Mouse (Mus musculus): ENCODE data around the gene Spire2. TPM values are rescaled to one million over a fixed set of nuclear protein-coding genes. Genes with fewer than 3 reads are reported as not detected.

The Spire2 gene
- total RNA-seq, 2 experiments from 2014 or later, result 16.0 to 16.5 TPM

DNA sequence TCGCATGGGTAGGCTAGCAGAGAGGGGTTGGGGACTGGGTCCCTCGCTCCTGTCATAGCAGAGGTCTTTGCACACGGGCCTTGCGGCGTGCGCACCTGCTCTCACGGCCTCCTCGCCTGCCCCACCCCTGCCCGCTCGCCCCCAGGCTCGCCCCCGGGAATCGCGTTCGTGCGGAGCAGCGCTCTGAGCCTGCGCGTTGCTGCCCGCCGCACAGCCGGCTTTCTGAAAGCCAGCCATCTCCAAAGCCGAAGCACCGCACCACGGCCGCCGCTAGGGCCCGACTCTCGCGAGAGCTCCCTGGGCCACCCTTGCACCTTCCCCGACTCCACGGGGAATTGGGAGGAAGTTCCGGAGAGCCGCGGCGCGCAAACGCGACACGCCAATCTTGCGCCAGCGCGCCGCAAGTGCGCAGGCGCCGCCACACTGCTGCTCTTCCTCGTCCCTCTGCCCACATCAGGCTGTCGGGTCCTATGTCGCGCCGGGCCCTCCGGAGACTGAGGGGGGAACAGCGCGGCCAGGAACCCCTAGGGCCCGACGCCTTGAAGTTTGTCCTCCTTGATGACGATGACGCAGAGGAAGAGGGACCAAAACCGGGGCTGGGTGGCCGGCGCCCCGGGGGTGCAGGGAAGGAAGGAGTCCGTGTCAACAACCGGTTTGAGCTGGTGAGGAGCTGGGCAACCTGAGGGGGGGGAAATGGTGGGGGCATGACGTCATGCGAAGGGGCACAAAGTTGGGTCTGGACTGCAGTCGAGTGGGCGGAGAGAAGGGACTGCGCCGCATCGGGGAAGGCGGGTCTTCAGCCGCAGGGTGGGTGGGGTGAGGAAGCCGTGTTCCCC, 41.1 kb downstream of the Spire2 start, which contains the start of gene Tcf25:
Tcf25 (plus strand) TSS at position 351 of the 836 bp plus-strand sequence.
- intact Hi-C loops (cut with DNase I), result loop anchor here (5.0 kb wide), 1 partner anchor 121 kb away; the partner anchor contains the start of genes Vps9d1 and Zfp276
- peak; percentile 96 to 98 for DNase-seq (ENCODE audit: low spot score in 2 of 2)

- peak; percentile 93 to 94 for DNase-seq (ENCODE audit: low spot score in 2 of 2)
- intact Hi-C loops (cut with DNase I), result loop anchor here (5.0 kb wide), 1 partner anchor 122 kb away; the partner anchor contains the start of genes Vps9d1 and Zfp276
Observed at GRCm38 (mm10) chr8:123374239-123374578, 41.7 kb downstream of the Spire2 start.

GRCm38 (mm10) chr8:123375701-123376100, 43.2 kb downstream of the Spire2 start:
- intact Hi-C loops (cut with DNase I), result no loop called here
- no peak for DNase-seq (ENCODE audit: low spot score in 2 of 2)

DNA sequence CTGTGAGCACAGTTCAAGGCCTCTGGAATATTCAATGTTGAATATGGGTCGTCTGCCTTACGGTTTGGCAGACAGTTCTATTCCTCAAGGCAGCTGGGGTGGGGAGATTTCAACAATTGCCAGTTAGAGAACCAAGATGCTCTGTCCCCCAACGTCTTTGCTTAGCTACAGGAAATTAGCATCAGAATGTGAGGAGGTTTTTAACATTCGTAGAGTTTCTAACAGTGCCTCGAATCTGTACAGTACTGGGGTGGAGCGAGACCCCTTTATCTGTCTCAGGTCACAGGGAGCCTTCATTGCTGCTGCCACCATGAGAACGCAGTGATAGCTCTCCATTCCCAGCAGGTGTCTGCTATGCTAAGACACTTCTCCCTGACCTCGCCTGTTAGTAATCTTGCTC, 43.6 kb downstream of the Spire2 start:
- no peak for DNase-seq (ENCODE audit: low spot score in 2 of 2)
- intact Hi-C loops (cut with DNase I), result no loop called here

DNA sequence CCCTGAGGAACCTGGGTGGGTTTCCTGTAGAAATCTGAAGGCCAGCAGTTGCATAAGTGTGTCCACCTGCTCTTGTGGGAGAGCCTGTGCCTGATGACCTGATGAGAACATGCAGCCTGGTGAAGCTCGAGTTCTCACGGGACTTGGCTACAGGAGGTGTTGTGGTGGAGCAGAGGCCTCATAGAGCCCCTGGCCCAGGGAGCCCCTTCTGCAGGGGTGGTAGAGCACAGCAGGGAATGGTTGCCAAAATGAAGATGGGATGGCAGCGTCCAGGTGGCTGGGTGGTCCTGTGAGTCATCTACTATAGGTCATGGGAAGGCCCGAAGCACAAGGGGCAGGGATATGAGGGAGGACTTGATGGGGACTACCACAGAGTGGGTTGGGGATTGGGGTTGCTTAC, 49.2 kb downstream of the Spire2 start:
- intact Hi-C loops (cut with DNase I), result no loop called here
- no peak for DNase-seq (ENCODE audit: low spot score in 2 of 2)

GRCm38 (mm10) chr8:123382516-123382915, 50.0 kb downstream of the Spire2 start:
- intact Hi-C loops (cut with DNase I), result no loop called here

DNA sequence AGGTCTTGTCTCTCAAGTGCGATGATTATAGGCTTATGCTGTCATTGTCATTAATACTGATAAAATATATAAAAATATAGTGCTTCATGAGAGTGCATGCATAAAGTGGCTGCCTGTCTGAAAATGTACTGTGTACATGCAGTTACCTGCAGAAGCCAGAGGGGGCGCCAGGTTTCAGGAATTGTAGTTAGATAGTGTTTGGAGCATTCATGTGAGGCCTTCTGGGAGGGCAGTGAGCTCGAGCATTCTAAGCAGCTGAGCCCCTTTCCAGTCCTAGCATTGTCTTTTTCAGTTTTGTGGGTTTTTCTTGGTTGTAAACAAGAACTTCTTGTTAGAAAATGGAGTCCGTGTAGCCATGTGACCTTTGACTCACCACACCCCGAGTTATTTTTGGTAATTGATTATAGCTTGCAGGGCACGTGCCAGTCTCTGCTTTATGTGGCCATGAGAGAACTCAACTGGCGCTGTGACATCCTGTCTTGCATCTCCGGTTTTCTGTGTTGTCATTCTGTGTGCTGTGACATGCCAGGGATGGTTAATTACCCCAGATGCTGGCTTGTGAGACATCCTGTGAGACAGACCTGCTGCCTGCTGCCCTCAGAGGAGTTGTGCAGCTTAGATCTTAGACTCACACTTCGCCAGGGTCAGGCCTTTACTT, 52.5 kb downstream of the Spire2 start:
- intact Hi-C loops (cut with DNase I), result no loop called here
- DNase-seq (ENCODE audit: low spot score in 2 of 2), result no peak

More at GRCm38 (mm10) chr8:123382516-123382915, 50.0 kb downstream of the Spire2 start:
- DNase-seq (ENCODE audit: low spot score in 2 of 2), result no peak

DNA sequence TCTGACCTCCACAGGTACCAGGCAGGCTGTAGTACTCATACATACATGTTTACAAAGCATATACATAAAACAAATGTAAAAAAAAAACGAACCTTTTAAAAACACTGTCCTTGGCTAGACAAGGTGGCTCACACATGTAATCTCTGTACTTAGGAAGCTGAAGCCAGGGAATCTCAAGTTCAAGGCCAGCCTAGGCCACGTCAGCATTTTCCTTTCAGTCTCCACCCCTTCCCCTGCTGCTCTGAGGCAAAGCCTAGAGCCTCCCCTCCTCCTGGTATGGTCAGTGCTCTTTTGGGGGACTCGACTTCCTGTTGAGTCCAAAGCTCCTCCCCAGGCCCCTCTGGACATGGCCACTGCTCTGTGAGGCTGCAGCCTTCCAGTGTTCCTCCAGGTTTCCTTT, 54.5 kb downstream of the Spire2 start:
- DNase-seq (ENCODE audit: low spot score in 2 of 2), result no peak
- intact Hi-C loops (cut with DNase I), result no loop called here

DNA sequence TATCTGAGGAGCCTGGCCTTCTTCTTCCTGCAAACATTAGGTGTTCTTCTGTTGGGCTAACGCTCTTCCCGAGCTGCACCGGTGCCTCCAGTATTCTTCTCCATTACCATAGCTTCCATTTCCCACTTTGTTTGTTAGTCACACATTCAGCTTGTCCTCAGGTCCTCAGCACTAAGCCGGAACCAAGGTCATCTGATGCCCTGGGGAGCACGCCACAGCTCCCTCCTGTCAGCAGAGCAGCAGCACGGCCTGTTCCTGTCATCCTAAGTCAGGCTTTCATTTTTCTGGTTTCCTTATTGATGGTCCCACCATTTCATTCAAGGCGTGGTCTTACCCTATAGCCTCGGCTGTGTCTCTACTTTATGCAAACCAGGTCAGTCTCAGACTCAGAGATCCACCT, 55.3 kb downstream of the Spire2 start:
- DNase-seq (ENCODE audit: low spot score in 2 of 2), result no peak
- intact Hi-C loops (cut with DNase I), result no loop called here

GRCm38 (mm10) chr8:123389026-123389425, 56.5 kb downstream of the Spire2 start:
- DNase-seq (ENCODE audit: low spot score in 2 of 2), result no peak
- intact Hi-C loops (cut with DNase I), result no loop called here

- DNase-seq (ENCODE audit: low spot score in 2 of 2), result no peak
- intact Hi-C loops (cut with DNase I), result no loop called here
Observed at GRCm38 (mm10) chr8:123398308-123398707, 65.8 kb downstream of the Spire2 start.

- DNase-seq (ENCODE audit: low spot score in 2 of 2), result no peak
- intact Hi-C loops (cut with DNase I), result no loop called here
Observed at GRCm38 (mm10) chr8:123401936-123402335, 69.4 kb downstream of the Spire2 start.

DNA sequence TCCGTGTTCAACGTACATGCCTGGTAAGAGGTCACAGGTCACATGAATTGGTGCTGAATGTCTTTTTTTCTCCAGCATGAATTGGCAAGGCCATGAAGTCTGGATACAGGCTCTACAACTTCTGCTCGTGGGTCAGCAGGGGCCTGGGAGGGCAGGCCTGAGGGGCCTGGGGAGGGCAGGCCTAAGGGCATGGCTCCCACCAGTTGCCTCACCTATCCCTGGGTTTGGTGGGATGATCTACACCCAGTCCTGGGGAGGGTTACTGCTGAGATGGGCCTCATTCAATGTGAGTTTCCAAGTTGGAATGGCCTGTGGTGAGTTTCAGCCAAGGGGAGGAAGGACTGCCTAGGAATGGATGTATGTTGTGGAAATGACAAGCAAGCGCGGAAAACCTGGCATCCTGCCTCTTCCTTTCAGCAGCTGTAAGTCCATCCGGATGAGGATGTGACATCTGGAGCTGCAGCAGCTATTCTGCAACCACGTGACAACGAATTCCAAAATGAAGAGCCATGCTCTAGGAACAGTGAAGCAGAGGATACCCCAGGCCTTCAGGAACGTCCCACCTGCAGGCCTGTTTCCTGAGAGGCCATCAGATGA, 70.3 kb downstream of the Spire2 start:
- intact Hi-C loops (cut with DNase I), result no loop called here
- DNase-seq (ENCODE audit: low spot score in 2 of 2), result no peak

DNA sequence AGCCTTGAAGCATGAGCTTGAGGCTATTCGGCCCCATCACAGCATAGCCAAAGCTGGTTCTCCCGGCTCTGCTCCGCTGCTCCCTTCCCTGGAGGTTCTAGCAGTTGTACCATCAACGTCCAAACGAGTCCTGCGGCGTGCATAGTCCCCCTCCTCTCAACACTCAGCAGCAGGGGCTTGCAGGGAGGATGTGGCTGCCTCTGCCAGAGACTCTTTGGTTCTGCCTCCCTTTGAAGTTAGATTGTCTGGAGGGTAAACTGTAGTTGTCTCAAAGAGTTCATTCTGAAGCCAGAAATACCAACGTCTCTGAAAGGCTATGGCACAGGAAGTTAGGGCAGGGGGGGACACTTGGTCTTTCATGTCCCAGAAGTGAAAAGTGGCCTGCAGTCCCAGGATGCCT, 72.0 kb downstream of the Spire2 start:
- DNase-seq (ENCODE audit: low spot score in 2 of 2), result no peak
- intact Hi-C loops (cut with DNase I), result no loop called here

DNA sequence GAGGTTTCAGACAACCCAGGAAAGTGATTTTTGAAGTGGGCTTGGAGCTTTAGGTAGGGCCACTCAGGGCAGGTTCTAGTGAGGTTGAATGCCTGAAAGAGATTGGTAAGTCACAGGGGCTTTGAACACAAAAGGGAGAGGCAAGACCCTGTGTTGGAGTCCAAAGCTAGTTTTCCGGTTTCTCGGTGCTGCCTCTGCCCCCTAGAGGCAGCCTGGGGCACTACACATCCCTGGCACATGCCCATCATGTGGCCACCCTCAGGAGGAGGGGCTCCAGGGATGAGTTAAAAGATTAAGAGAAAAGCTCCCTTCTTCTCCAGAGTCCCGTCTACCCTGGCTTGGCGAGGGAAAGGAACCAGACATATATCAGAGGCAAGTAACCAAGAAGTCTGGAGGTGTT, 74.3 kb downstream of the Spire2 start, which contains the start of gene Mc1r:
Mc1r (plus strand) TSS at position 322 of the 400 bp plus-strand sequence.
- peak; percentile 71 to 80 for DNase-seq (ENCODE audit: low spot score in 2 of 2)
- intact Hi-C loops (cut with DNase I), result no loop called here

- DNase-seq (ENCODE audit: low spot score in 2 of 2), result no peak
- intact Hi-C loops (cut with DNase I), result no loop called here
Observed at GRCm38 (mm10) chr8:123407612-123408011, 75.1 kb downstream of the Spire2 start.

- intact Hi-C loops (cut with DNase I), result no loop called here
- DNase-seq (ENCODE audit: low spot score in 2 of 2), result no peak
Observed at GRCm38 (mm10) chr8:123408586-123409544, 76.4 kb downstream of the Spire2 start.

GRCm38 (mm10) chr8:123410049-123410587, 77.6 kb downstream of the Spire2 start:
- intact Hi-C loops (cut with DNase I), result no loop called here
- DNase-seq (ENCODE audit: low spot score in 2 of 2), result peak in 1 of 2 experiments; percentile 57

GRCm38 (mm10) chr8:123410788-123411187, 78.3 kb downstream of the Spire2 start:
- DNase-seq (ENCODE audit: low spot score in 2 of 2), result peak in 1 of 2 experiments; percentile 41
- intact Hi-C loops (cut with DNase I), result no loop called here
